Mouse (Mus musculus) urinary bladder, postnatal 14 days (tissue): ENCODE measurements around the gene Gm38100.

Experiments
- DNase-seq: peaks from one replicate; pipeline ENCODE4 v3.0.0; 2021; ENCODE audit warnings: low spot score

Gene Gm38100

DNA sequence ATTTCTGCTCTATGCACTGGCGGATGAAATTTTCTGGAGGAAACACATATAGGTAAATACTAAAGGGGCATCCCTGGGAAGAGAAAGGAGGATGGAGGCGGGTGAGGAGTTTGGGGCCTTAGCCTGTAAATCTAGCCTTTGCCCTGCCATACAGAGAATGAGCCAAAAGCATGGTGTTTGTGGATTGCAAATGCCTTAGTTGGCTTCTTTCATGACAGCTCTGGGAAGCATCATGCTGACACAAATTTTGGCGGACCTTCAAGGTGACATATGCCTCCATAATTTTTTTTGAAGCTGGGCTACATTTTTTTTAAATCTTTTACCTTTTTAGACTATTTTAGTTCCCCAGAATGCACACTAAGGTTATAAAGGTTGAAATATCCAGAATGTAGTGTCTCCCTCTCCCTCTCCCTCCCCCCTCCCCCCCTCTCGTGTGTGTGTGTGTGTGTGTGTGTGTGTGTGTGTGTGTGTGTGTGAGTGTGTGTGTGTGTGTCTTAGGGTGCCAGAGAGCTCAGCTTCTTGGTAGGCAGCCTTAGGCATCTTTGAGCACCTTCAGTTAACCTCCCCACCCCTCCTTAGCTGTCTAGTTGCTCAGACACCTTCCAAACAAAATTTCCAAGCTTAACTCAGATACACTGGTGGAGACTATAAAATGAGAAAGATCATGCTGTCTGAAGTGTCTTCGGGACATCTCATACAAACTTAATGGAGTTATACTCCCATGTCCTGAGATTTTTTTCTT is 47.0 kb downstream of the Gm38100 start:
- DNase-seq, result no peak

- DNase-seq, result no peak
Observed at GRCm38 (mm10) chr1:175970710-175971109, 50.6 kb downstream of the Gm38100 start.
